Mouse (Mus musculus): ENCODE measurements around the gene Rars2.

DNA sequence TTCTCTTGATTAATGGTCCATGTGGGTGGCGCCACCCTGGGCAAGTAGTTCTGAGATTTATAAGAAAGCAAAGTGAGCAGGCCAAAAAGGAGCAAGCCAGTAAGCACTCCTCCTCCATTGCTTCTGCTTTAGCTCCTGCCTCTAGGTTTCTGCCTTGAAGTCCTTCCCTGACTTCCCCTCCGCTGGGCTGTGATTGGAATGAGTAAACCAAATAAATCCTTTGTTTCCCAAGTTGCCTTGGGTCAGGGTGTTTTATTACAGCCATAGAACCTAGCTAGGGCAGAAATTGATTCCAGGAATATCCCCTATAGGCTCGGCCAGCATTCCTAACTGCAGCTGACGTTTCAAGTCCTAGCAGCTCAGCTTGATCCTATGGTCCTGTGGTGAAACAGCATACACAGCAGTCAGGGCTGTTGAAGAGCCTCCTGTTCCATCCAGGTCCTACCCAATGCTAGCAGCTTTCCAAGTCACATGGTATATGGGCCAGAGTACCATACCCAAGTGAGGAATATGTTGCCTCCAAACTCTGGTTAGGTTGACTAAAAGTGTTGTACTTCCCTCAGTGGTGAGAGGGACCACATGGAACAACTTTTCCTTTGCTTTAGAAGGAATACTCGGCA lies 25.1 kb downstream of the Rars2 start:
- no peak for TF ChIP-seq POLR2A (IDR thresholded peaks at IDR 0.05; ENCODE audit: borderline replicate concordance, extremely low read depth, low read depth, low read length)
- no peak for TF ChIP-seq CTCF (IDR thresholded peaks at IDR 0.05; ENCODE audit: insufficient read depth, low read length)

All from lung, adult 2 months (tissue).